8 mouse cellular contexts compared by ENCODE assay signal in genomic region chr16:49803932-49804461, GRCm38 (mm10). TPM values are rescaled to one million over a fixed set of nuclear protein-coding genes. Genes with fewer than 3 reads are reported as not detected.
DNase-seq lines count a peak whose midpoint lies in the region; ATAC-seq lines count a peak whose summit lies in the region.

No protein-coding gene starts in this region.

- H3K4me3 ChIP-seq in erythroblast, embryonic 14.5 days (replicated peaks): peak overlapping the region; percentile 60
- H3K4me3 ChIP-seq in embryonic facial prominence, embryonic 10.5 days: peak overlapping the region; percentile 51
- H3K4me3 ChIP-seq in hindbrain, embryonic 11.5 days (ENCODE audit: low read depth, low read length): 0 out of 2 replicates have a peak overlapping the region, but pooled peaks have one; percentile 9
- H3K4me3 ChIP-seq in limb, embryonic 12.5 days (replicated peaks): peak overlapping the region; percentile 26
- peak overlapping the region; percentile 37 for H3K4me3 ChIP-seq in midbrain, embryonic 16.5 days (ENCODE audit: low read depth, low read length)

- peak overlapping the region; percentile 35 for H3K4me2 ChIP-seq in hindbrain, embryonic 11.5 days (replicated peaks; ENCODE audit: low read depth, low read length)
- H3K4me2 ChIP-seq in limb, embryonic 12.5 days: peak overlapping the region; percentile 55
- peak overlapping the region; percentile 83 for H3K4me2 ChIP-seq in midbrain, embryonic 16.5 days (ENCODE audit: low read length)

- no peaks in the 10 kb centered on the region for H3K9me3 ChIP-seq in erythroblast, embryonic 14.5 days (ENCODE audit: control insufficient read depth, low read length)
- no peaks in the 10 kb centered on the region for H3K9me3 ChIP-seq in embryonic facial prominence, embryonic 10.5 days
- no peaks in the 10 kb centered on the region for H3K9me3 ChIP-seq in hindbrain, embryonic 11.5 days (ENCODE audit: control insufficient read depth, low read length)
- H3K9me3 ChIP-seq in limb, embryonic 12.5 days: no peaks in the 10 kb centered on the region
- no peaks in the 10 kb centered on the region for H3K9me3 ChIP-seq in midbrain, embryonic 16.5 days (replicated peaks; ENCODE audit: control insufficient read depth, low read length, poor library complexity, severe bottlenecking)

- H3K27me3 ChIP-seq in erythroblast, embryonic 14.5 days (ENCODE audit: control insufficient read depth): no peaks in the 10 kb centered on the region
- 0 out of 2 replicates have a peak, but pooled peaks cover 4% of the 10 kb centered on the region for H3K27me3 ChIP-seq in embryonic facial prominence, embryonic 10.5 days (replicated peaks; ENCODE audit: low read depth, poor library complexity, severe bottlenecking)
- H3K27me3 ChIP-seq in hindbrain, embryonic 11.5 days (ENCODE audit: control insufficient read depth, insufficient read depth, low read length): no peaks in the 10 kb centered on the region
- peaks cover 3% of the 10 kb centered on the region; the same call in 1 of the 2 replicates for H3K27me3 ChIP-seq in limb, embryonic 12.5 days
- H3K27me3 ChIP-seq in midbrain, embryonic 16.5 days (ENCODE audit: control insufficient read depth, insufficient read depth, low read depth, low read length): no peaks in the 10 kb centered on the region

- peak overlapping the region; percentile 77 for H3K27ac ChIP-seq in embryonic facial prominence, embryonic 10.5 days (replicated peaks)
- H3K27ac ChIP-seq in hindbrain, embryonic 11.5 days (ENCODE audit: low read depth, low read length): peak overlapping the region; percentile 61
- no peak overlapping the region; the same call in 1 of the 2 replicates for H3K27ac ChIP-seq in limb, embryonic 12.5 days
- H3K27ac ChIP-seq in midbrain, embryonic 16.5 days (ENCODE audit: low read length): no peak overlapping the region

- H3K36me3 ChIP-seq in erythroblast, embryonic 14.5 days (ENCODE audit: control insufficient read depth): peaks cover 3% of the 10 kb centered on the region; the same call in 1 of the 2 replicates
- no peaks in the 10 kb centered on the region for H3K36me3 ChIP-seq in embryonic facial prominence, embryonic 10.5 days (replicated peaks)
- no peaks in the 10 kb centered on the region for H3K36me3 ChIP-seq in hindbrain, embryonic 11.5 days (ENCODE audit: control insufficient read depth, insufficient read depth, low read length)
- H3K36me3 ChIP-seq in limb, embryonic 12.5 days: no peaks in the 10 kb centered on the region
- no peaks in the 10 kb centered on the region for H3K36me3 ChIP-seq in midbrain, embryonic 16.5 days (ENCODE audit: control insufficient read depth, insufficient read depth, low read length)

- DNase-seq in embryonic facial prominence, embryonic 10.5 days (ENCODE audit: low spot score): peak; percentile 42
- DNase-seq in hindbrain, embryonic 11.5 days (ENCODE audit: low spot score): peak; percentile 57
- DNase-seq in spleen, postnatal 14 days (ENCODE audit: low spot score in 2 of 2): no peak
- DNase-seq in right cerebral cortex, postnatal 36 days (ENCODE audit: low spot score in 2 of 2): no peak

- 2% methylated on average over 12 of the region's 12 CpGs for WGBS in embryonic facial prominence, embryonic 10.5 days
- under 1% methylated on average over 12 of the region's 12 CpGs for WGBS in hindbrain, embryonic 11.5 days
- 5% methylated on average over 12 of the region's 12 CpGs for WGBS in limb, embryonic 12.5 days
- WGBS in midbrain, embryonic 16.5 days: 1% methylated on average over 12 of the region's 12 CpGs

- no peak for ATAC-seq in erythroblast, adult 5-6 weeks (replicated peaks; ENCODE audit: low FRiP score, poor library complexity, severe bottlenecking)
- peak; percentile 72 for ATAC-seq in hindbrain, embryonic 11.5 days (ENCODE audit: low FRiP score)
- ATAC-seq in limb, embryonic 12.5 days (ENCODE audit: insufficient number of reproducible peaks, insufficient read depth, low FRiP score, low TSS enrichment, low read depth): no peak
- peak; percentile 71 for ATAC-seq in midbrain, embryonic 16.5 days

- H3K9ac ChIP-seq in hindbrain, embryonic 11.5 days (ENCODE audit: low read depth, low read length): peak overlapping the region; percentile 32; the same call in 1 of the 2 replicates
- H3K9ac ChIP-seq in limb, embryonic 12.5 days (replicated peaks): peak overlapping the region; percentile 9; the same call in 1 of the 2 replicates
- peak overlapping the region; percentile 59 for H3K9ac ChIP-seq in midbrain, embryonic 16.5 days (ENCODE audit: low read depth, low read length)

- peaks cover 94% of the 10 kb centered on the region for H3K4me1 ChIP-seq in erythroblast, embryonic 14.5 days (ENCODE audit: control insufficient read depth)
- H3K4me1 ChIP-seq in embryonic facial prominence, embryonic 10.5 days: peaks cover 29% of the 10 kb centered on the region
- no peaks in the 10 kb centered on the region for H3K4me1 ChIP-seq in hindbrain, embryonic 11.5 days (replicated peaks; ENCODE audit: control insufficient read depth, insufficient read depth, low read length)
- H3K4me1 ChIP-seq in limb, embryonic 12.5 days (replicated peaks): peaks cover 9% of the 10 kb centered on the region
- H3K4me1 ChIP-seq in midbrain, embryonic 16.5 days (ENCODE audit: control insufficient read depth, insufficient read depth, low read length): peaks cover 8% of the 10 kb centered on the region

RNA-seq across cellular contexts. Expression of gene Cd47, which starts 3.7 kb away (rescaled TPM):
- 19.2 and 22.4 TPM in 2 replicates for polyA plus RNA-seq in erythroblast, embryonic 14.5 days (2012)
- total RNA-seq in erythroblast, adult 5-6 weeks (2015; ENCODE audit: low replicate concordance): 738 and 836 TPM in 2 replicates
- 851 and 940 TPM in 2 replicates for total RNA-seq in erythroblast, adult 5-6 weeks (2017; ENCODE audit: low replicate concordance)
- 27.6 and 32.2 TPM in 2 replicates for polyA plus RNA-seq in embryonic facial prominence, embryonic 10.5 days (2016; fragmentation: Nextera tagmentation; extraction: Ambion mirVana)
- polyA plus RNA-seq in hindbrain, embryonic 11.5 days (2014; fragmentation: Nextera tagmentation; extraction: Ambion mirVana): 76.5 and 83.4 TPM in 2 replicates
- polyA plus RNA-seq in limb, embryonic 12.5 days (2016; fragmentation: Nextera tagmentation; extraction: Ambion mirVana): 40.0 TPM in 2 replicates
- 157 and 169 TPM in 2 replicates for polyA plus RNA-seq in midbrain, embryonic 16.5 days (2015; fragmentation: Nextera tagmentation; extraction: Ambion mirVana)

Comparison
In these comparisons a context has a peak if more than half of its experiments do, and no peak if none do; other contexts are left out.
1. H3K4me3 ChIP-seq: peak in every context shown above with its lines; median percentile 60 in erythroblast, embryonic 14.5 days; 51 in embryonic facial prominence, embryonic 10.5 days; 37 in midbrain, embryonic 16.5 days; 26 in limb, embryonic 12.5 days; 9 in hindbrain, embryonic 11.5 days.
2. ATAC-seq: peak in hindbrain, embryonic 11.5 days (single experiment) and midbrain, embryonic 16.5 days (single experiment); none in erythroblast, adult 5-6 weeks (single experiment) and limb, embryonic 12.5 days (single experiment).
3. DNase-seq: peak in embryonic facial prominence, embryonic 10.5 days (single experiment) and hindbrain, embryonic 11.5 days (single experiment); none in spleen, postnatal 14 days (0 of 2) and right cerebral cortex, postnatal 36 days (0 of 2).
4. H3K27ac ChIP-seq: peak in embryonic facial prominence, embryonic 10.5 days (single experiment) and hindbrain, embryonic 11.5 days (single experiment); none in limb, embryonic 12.5 days (single experiment) and midbrain, embryonic 16.5 days (single experiment).
5. H3K9ac ChIP-seq: peak in every context shown above with its lines; median percentile 59 in midbrain, embryonic 16.5 days; 32 in hindbrain, embryonic 11.5 days; 9 in limb, embryonic 12.5 days.
6. Peak in every context shown above with its lines, with median percentiles within 50 percentile points of each other: H3K4me2 ChIP-seq.